Mouse (Mus musculus) forebrain, embryonic 10.5 days (tissue): Measurements from ENCODE around the gene Dhrs4. TPM values are rescaled to one million over a fixed set of nuclear protein-coding genes. Genes with fewer than 3 reads are reported as not detected.

Experiments
- DNase-seq: peaks from one replicate; pipeline ENCODE4 v3.0.0-alpha.2; 2017; ENCODE audit warnings: low spot score; ENCODE audit errors: extremely low spot score
- H3K27ac ChIP-seq: fragments of 300-500 bp; sonication (generic); 2 replicates; pipeline ENCODE4 v1.5.1; 2016; ENCODE audit warnings: mild to moderate bottlenecking
- H3K27me3 ChIP-seq: fragments of 300-500 bp; sonication (generic); 2 replicates; pipeline ENCODE4 v1.6.1; 2016; ENCODE audit warnings: mild to moderate bottlenecking; ENCODE audit not compliant: poor library complexity, severe bottlenecking
- H3K36me3 ChIP-seq: fragments of 300-500 bp; sonication (generic); replicated peaks from 2 replicates; pipeline ENCODE4 v1.6.1; 2016; ENCODE audit warnings: mild to moderate bottlenecking, moderate library complexity
- H3K4me1 ChIP-seq: fragments of 300-500 bp; sonication (generic); 2 replicates; pipeline ENCODE4 v1.6.1; 2016
- H3K4me3 ChIP-seq: fragments of 300-500 bp; sonication (generic); 2 replicates; pipeline ENCODE4 v1.5.1; 2016; ENCODE audit warnings: mild to moderate bottlenecking, moderate library complexity
- H3K9me3 ChIP-seq: fragments of 300-500 bp; sonication (generic); 2 replicates; pipeline ENCODE4 v1.6.1; 2016; ENCODE audit warnings: mild to moderate bottlenecking, moderate library complexity
- WGBS: fragments of 180-500 bp; shearing (Covaris S2); methylation state at CpG from one replicate; pipeline ENCODE4 v1.1.7; 2016; 5-methylcytosine and 5-hydroxymethylcytosine counted together
- polyA plus RNA-seq: library from polyadenylated mRNA; unstranded; fragments of >200 nt; fragmentation: Nextera tagmentation; extraction: Ambion mirVana; gene quantifications from 2 replicates; pipeline ENCODE4 v1.2.1, GENCODE M21; 2016

The Dhrs4 gene
- polyA plus RNA-seq, 1 experiment from 2014 or later = 71.0 TPM

DNA sequence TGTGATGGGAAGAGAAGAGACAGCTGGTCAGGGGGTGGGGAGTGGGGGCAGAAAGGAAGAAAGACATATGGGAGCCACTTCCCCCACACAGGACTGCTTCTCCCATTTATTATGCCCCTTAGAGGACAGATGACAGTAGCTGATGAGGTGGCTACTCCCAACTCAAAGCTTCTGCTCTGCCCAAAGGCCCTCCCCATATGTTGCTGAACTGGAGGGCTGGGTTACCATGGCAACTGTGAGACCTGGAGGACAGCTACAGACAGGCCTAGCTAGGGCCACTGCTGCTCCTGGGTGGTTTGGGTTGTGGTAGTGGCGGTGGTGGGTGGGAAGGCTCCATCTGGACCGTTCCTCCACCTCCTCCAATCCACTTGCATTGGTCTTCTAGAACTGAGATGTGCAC, 40.3 kb downstream of the Dhrs4 start:
- Histone ChIP-seq H3K27me3 (peaks cover 73% of the 10 kb centered on the region), H3K36me3 (no peaks in the 10 kb centered on the region), H3K4me1 (peaks cover 26% of the 10 kb centered on the region), H3K27ac (no peak overlapping the region), H3K4me3 (no peak overlapping the region), H3K9me3 (no peaks in the 10 kb centered on the region)
- DNase-seq = no peak
- 76% methylated on average over 2 of the region's 2 CpGs for WGBS

DNA sequence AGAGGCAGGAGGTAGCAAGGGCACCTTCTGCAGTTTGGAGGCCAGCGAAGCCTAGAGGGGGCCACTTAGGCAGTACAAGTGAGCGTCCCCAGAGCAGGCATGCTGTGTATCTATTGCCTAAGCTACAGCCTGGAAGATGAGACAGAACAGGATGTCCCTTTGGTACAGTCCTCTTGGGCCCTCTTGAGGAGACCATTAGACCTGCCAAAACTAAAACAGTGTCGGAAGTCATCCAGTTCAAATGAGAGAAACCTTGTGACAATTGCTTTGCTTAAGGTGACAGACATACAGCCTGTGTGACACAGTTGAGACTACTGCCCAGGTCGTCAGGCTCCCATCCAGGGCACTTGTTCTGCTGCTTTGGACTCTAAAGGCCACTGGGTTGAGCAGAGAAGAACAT, 41.0 kb downstream of the Dhrs4 start:
- no peak for DNase-seq

DNA sequence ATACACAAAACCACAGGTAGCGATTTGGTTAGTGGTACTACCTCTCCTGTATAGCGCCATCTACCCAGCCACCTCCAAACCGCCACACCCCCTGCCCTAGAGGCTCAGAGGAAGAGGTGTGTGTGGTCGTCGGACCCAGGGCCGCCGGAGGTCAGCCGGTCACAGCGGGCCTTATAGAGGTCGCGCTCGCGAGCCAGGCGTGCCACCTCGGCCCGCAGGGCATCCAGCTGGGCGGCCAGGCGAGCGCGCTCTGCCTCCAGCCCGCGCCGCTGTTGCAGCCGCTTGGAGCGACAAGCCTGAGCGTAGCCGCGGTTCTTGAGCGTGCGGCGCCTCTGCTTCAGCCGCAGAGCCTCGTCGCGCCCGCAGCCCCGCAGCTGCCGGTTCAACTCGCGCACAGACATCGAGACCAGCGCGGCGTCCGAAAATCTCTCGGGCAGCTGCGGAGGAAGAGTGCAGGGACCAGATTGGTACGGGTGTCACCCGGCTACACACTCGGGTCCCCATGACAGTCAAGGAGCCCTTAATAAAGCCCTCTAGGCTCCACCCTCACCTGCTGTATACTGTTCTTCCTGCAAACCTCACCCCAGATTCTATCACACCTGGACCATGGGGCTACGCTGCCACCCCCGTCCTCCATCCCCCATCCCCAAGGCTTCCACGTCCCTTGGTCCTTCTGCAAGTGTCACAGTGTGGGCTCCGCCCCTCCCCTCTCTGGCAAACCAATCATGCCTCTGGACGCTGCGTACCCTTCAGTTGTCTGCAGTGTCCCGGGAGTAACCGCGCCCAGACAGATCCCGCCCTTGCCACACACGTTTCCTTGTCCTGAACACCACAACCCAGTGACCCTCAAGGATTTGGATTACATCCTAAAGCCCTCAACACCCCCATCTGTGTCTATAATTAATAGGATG, 42.1 kb downstream of the Dhrs4 start:
- Histone ChIP-seq H3K27me3 (peaks cover 84% of the 10 kb centered on the region), H3K4me3 (peak overlapping the region; percentile 59), H3K36me3 (no peaks in the 10 kb centered on the region), H3K9me3 (no peaks in the 10 kb centered on the region), H3K4me1 (peaks cover 26% of the 10 kb centered on the region), H3K27ac (peak overlapping the region; percentile 56; the same call in 1 of the 2 replicates)
- WGBS = under 1% methylated on average over 61 of the region's 61 CpGs
- DNase-seq = peak; percentile 37

More for the DNA sequence above, 41.0 kb downstream of the Dhrs4 start:
- 68% methylated on average over 4 of the region's 4 CpGs for WGBS
- H3K4me1 ChIP-seq = peaks cover 26% of the 10 kb centered on the region
- H3K36me3 ChIP-seq = no peaks in the 10 kb centered on the region
- no peak overlapping the region for H3K27ac ChIP-seq
- H3K4me3 ChIP-seq = no peak overlapping the region
- no peaks in the 10 kb centered on the region for H3K9me3 ChIP-seq
- H3K27me3 ChIP-seq = peaks cover 80% of the 10 kb centered on the region

DNA sequence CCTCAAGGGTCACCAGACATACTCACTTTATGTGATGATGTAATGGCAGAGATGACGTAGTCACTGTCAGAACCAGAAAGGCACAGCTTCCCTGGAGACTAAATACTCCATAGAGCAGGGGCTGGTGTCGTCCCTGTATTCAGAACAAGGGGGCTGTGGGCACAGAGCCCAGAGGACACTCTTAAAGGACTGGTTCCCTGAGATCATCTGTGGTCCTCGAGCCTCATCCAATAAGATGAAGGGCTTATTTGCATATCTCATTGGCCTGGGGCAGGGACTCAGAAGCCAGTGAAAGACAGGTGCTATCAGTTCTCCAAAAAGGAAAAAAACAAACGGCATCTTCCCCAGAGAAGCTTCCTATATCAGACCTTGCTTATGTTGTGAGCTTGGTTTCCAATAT, 45.5 kb downstream of the Dhrs4 start:
- Histone ChIP-seq H3K27me3 (peaks cover 59% of the 10 kb centered on the region), H3K4me3 (no peak overlapping the region), H3K27ac (no peak overlapping the region), H3K36me3 (no peaks in the 10 kb centered on the region), H3K4me1 (peaks cover 15% of the 10 kb centered on the region), H3K9me3 (no peaks in the 10 kb centered on the region)
- WGBS = 72% methylated on average over 4 of the region's 4 CpGs
- DNase-seq = no peak

DNA sequence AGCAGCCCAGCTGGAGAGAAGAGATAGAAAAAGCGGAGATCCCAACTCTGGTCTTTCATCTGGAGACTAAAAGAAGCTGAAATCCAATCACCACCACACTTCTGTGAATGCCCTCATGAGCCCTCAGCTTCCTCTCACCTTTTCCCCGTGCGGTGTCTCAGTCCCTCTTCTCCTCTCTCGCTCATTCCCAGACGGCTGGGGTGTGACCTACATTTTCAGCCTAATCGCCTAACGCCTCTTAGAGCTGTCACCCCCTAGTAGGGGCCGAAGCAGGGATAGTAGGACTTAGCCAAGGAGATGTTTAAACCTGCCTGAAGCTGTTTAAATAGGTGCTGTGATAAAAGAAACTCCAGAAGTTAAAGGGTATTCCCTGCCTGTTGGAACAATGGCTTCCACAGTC, 46.2 kb downstream of the Dhrs4 start, which contains the start of gene Nrl:
TSS of gene Nrl (minus strand) at position 197 of the 400 bp plus-strand sequence.
- H3K27me3 ChIP-seq = peaks cover 59% of the 10 kb centered on the region
- no peaks in the 10 kb centered on the region for H3K9me3 ChIP-seq
- no peak within 1 kb of the TSS for H3K27ac ChIP-seq
- WGBS = 44% methylated on average over 8 of the region's 8 CpGs
- DNase-seq = no peak
- no peaks in the 10 kb centered on the region for H3K36me3 ChIP-seq
- H3K4me3 ChIP-seq = no peak within 1 kb of the TSS
- peaks cover 14% of the 10 kb centered on the region for H3K4me1 ChIP-seq

DNA sequence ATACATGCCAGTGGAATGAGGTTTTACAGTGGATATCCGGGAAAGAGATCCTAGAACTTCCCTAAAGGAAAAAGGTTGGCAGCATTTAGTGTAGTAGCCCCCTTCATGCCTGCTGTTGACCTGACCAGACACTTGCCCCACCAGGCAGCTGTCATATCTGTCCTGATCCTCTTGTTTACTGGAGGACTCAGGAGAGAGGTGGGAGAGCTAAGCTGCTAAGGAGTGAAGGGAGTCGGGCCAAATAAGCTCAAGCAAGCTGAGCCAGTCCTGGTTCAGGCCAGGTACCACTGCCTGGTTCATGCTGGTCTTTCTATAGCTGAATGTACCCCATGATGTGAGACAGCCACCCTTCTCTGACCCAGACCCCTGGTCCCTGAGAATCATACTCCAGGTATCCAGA, 48.1 kb downstream of the Dhrs4 start:
- H3K4me1 ChIP-seq = no peaks in the 10 kb centered on the region
- H3K9me3 ChIP-seq = no peaks in the 10 kb centered on the region
- no peaks in the 10 kb centered on the region for H3K36me3 ChIP-seq
- no peak for DNase-seq
- peaks cover 47% of the 10 kb centered on the region for H3K27me3 ChIP-seq
- WGBS = 93% methylated on average over 2 of the region's 2 CpGs
- no peak overlapping the region for H3K4me3 ChIP-seq
- H3K27ac ChIP-seq = no peak overlapping the region

DNA sequence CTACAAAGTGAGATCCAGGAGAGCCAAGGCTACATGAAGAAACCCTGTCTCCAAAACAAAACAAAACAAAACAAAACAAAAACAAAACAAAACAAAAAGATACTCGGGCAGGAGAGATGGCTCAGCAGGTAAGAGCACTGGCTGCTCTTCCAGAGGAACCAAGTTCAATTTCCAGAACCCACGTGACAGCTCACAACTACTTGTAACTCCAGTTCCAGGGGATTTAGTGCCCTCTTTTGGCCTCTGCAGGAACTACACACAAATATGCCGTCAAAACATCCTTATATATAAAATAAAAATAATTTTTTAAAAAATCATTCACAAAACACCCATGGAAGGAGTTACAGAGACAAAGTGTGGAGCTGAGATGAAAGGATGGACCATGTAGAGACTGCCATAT, 49.4 kb downstream of the Dhrs4 start:
- 21% methylated on average over 3 of the region's 3 CpGs for WGBS
- Histone ChIP-seq H3K36me3 (no peaks in the 10 kb centered on the region), H3K27me3 (peaks cover 34% of the 10 kb centered on the region), H3K9me3 (no peaks in the 10 kb centered on the region), H3K4me1 (no peaks in the 10 kb centered on the region), H3K4me3 (no peak overlapping the region), H3K27ac (no peak overlapping the region)
- DNase-seq = no peak

DNA sequence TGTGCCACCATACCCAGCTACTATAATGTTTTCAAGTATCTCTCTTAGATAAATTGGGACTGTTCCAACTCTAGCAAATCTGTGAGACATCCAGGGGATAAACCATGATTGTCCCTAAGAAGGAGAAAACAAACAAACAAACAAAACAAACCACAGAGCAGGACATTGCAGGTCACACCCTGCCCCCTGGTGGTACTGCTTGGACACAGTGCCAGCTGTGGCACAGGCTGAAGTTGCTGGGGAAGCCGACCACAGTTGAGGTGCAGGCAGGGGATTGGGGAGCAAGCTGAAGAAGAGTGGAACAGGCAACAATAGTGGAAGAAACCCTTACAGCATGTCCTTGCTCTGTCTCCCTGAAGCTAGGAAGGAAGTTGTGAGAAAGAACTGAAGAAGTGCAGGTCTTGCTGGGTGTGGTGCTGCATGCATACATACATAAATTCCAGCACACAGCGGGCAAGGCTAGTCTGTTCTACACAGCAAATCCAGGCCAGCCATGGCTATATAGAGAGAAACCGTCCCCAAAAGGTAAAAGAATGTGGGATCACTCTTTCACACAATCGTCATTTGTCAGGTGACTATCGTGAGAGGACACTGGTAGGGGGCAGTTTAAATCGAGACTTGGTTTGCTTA, 57.7 kb downstream of the Dhrs4 start:
- Histone ChIP-seq H3K36me3 (no peaks in the 10 kb centered on the region), H3K27me3 (peaks cover 11% of the 10 kb centered on the region), H3K4me1 (peaks cover 20% of the 10 kb centered on the region), H3K27ac (no peak overlapping the region), H3K9me3 (no peaks in the 10 kb centered on the region), H3K4me3 (no peak overlapping the region)
- WGBS = 58% methylated on average over 6 of the region's 6 CpGs
- DNase-seq = no peak

Other genes with a start within 250 kb of the Dhrs4 start
- gene Carmil3, start 11.9 kb downstream of the Dhrs4 start, polyA plus RNA-seq = 5.1 TPM in 2 replicates
- gene Cpne6, start 31.7 kb downstream of the Dhrs4 start, polyA plus RNA-seq = 0.05 and 0.14 TPM in 2 replicates
- not detected in 2 replicates for gene Nrl, start 46.2 kb downstream of the Dhrs4 start, polyA plus RNA-seq
- gene Pck2, start 61.5 kb downstream of the Dhrs4 start, polyA plus RNA-seq = 18.3 and 20.0 TPM in 2 replicates
- gene Dcaf11, start 81.2 kb downstream of the Dhrs4 start, polyA plus RNA-seq = 68.1 and 73.3 TPM in 2 replicates
- not detected in 2 replicates for gene A730061H03Rik, start 81.6 kb downstream of the Dhrs4 start, polyA plus RNA-seq
- not detected in 2 replicates for gene Fitm1, start 96.9 kb downstream of the Dhrs4 start, polyA plus RNA-seq
- 90.9 and 94.3 TPM in 2 replicates for gene Psme1, start 99.4 kb downstream of the Dhrs4 start, polyA plus RNA-seq
- 5.3 and 5.4 TPM in 2 replicates for gene Emc9, start 106.5 kb downstream of the Dhrs4 start, polyA plus RNA-seq
- gene Psme2, start 112.4 kb downstream of the Dhrs4 start, polyA plus RNA-seq = 154 and 171 TPM in 2 replicates
- gene Rnf31, start 113.0 kb downstream of the Dhrs4 start, polyA plus RNA-seq = 20.5 and 21.3 TPM in 2 replicates
- 7.3 and 7.6 TPM in 2 replicates for gene Irf9, start 124.8 kb downstream of the Dhrs4 start, polyA plus RNA-seq
- gene Rec8, start 139.3 kb downstream of the Dhrs4 start, polyA plus RNA-seq = 5.6 and 5.7 TPM in 2 replicates
- gene Ipo4, start 157.2 kb downstream of the Dhrs4 start, polyA plus RNA-seq = 110 and 123 TPM in 2 replicates
- gene Gm49378, start 159.1 kb downstream of the Dhrs4 start, polyA plus RNA-seq = 0.98 and 1.00 TPM in 2 replicates
- 78.3 and 78.7 TPM in 2 replicates for gene Tm9sf1, start 165.0 kb downstream of the Dhrs4 start, polyA plus RNA-seq
- 0.58 and 1.1 TPM in 2 replicates for gene Tssk4, start 171.4 kb downstream of the Dhrs4 start, polyA plus RNA-seq
- gene Mdp1, start 181.8 kb downstream of the Dhrs4 start, polyA plus RNA-seq = 62.4 and 63.7 TPM in 2 replicates
- gene Gmpr2, start 193.2 kb downstream of the Dhrs4 start, polyA plus RNA-seq = 59.9 and 62.4 TPM in 2 replicates
- gene Nedd8, start 193.4 kb downstream of the Dhrs4 start, polyA plus RNA-seq = 664 and 665 TPM in 2 replicates
- gene Tinf2, start 203.1 kb downstream of the Dhrs4 start, polyA plus RNA-seq = 78.8 and 79.7 TPM in 2 replicates
- gene Tgm1, start 235.2 kb downstream of the Dhrs4 start, polyA plus RNA-seq = 0.26 and 0.44 TPM in 2 replicates
- gene Rabggta, start 243.5 kb downstream of the Dhrs4 start, polyA plus RNA-seq = 30.2 and 31.5 TPM in 2 replicates